Mouse (Mus musculus) limb, embryonic 11.5 days (tissue): ENCODE data around the gene Katnal1. TPM values are rescaled to one million over a fixed set of nuclear protein-coding genes. Genes with fewer than 3 reads are reported as not detected.

Experiments used
- ATAC-seq: fragments of 200-750 bp; cut with Nextera tagmentation; 2 replicates; pipeline ENCODE4 v1.8.0; 2017; ENCODE audit warnings: low read depth; ENCODE audit not compliant: insufficient number of reproducible peaks, low FRiP score, low TSS enrichment
- DNase-seq: peaks from one replicate; pipeline ENCODE4 v3.0.0-alpha.2; 2015; ENCODE audit warnings: low spot score
- H3K27ac ChIP-seq: fragments of 300-500 bp; sonication (generic); replicated peaks from 2 replicates; pipeline ENCODE4 v1.5.1; 2014; ENCODE audit warnings: low read depth, mild to moderate bottlenecking, low read length
- H3K27me3 ChIP-seq: fragments of 300-500 bp; sonication (generic); 2 replicates; pipeline ENCODE4 v1.6.1; 2014; ENCODE audit warnings: mild to moderate bottlenecking, low read length, mixed read lengths; ENCODE audit not compliant: control insufficient read depth, insufficient read depth
- H3K36me3 ChIP-seq: fragments of 300-500 bp; sonication (generic); 2 replicates; pipeline ENCODE4 v1.6.1; 2014; ENCODE audit warnings: mild to moderate bottlenecking, low read length, moderate library complexity, mixed read lengths; ENCODE audit not compliant: control insufficient read depth, insufficient read depth
- H3K4me1 ChIP-seq: fragments of 300-500 bp; sonication (generic); 2 replicates; pipeline ENCODE4 v1.6.1; 2014; ENCODE audit warnings: low read length, mixed read lengths; ENCODE audit not compliant: control insufficient read depth, insufficient read depth
- H3K4me2 ChIP-seq: fragments of 300-500 bp; sonication (generic); 2 replicates; pipeline ENCODE4 v1.6.1; 2014; ENCODE audit warnings: low read depth, mild to moderate bottlenecking, moderate library complexity; ENCODE audit not compliant: severe bottlenecking
- H3K4me3 ChIP-seq: fragments of 300-500 bp; sonication (generic); 2 replicates; pipeline ENCODE4 v1.5.1; 2014; ENCODE audit warnings: low read depth, low read length
- H3K9ac ChIP-seq: fragments of 300-500 bp; sonication (generic); 2 replicates; pipeline ENCODE4 v1.6.1; 2014; ENCODE audit warnings: mild to moderate bottlenecking, low read length
- H3K9me3 ChIP-seq: fragments of 300-500 bp; sonication (generic); 2 replicates; pipeline ENCODE4 v1.6.1; 2016; ENCODE audit warnings: low read length; ENCODE audit not compliant: control insufficient read depth
- WGBS: fragments of 180-500 bp; shearing (Covaris S2); extraction: QIAGEN DNeasy Blood & Tissue Kit; methylation state at CpG from one replicate; pipeline ENCODE4 v1.1.7; 2014; 5-methylcytosine and 5-hydroxymethylcytosine counted together
- polyA plus RNA-seq: library from polyadenylated mRNA; unstranded; fragments of >200 nt; fragmentation: Nextera tagmentation; extraction: Ambion mirVana; gene quantifications from 2 replicates; pipeline ENCODE4 v1.2.1, GENCODE M21; 2014

The Katnal1 gene
- polyA plus RNA-seq, 1 experiment from 2014 or later, result 24.2 TPM

DNA sequence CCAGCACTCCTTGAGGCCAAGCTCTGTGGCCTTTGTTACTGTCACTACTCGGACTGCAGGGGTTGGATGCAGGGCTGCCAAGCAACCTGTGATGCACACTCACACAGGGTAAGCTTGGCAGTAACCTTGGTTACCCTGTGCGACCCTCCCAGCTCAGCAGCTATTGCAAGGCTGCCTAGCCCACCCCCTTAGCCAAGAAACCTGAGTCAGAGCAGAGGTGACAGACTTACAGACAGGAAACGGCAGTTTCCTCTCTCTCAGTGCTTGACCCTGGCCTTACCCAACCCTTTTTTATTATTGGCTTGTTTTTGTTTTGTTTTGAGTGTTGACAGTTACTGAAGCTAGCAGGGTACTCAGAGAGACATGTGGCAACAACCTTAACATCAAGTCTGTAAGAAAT, 16.9 kb downstream of the Katnal1 start:
- Histone ChIP-seq H3K4me2 (no peak overlapping the region), H3K9ac (no peak overlapping the region), H3K36me3 (peaks cover 12% of the 10 kb centered on the region), H3K4me1 (0 out of 2 replicates have a peak, but pooled peaks cover 3% of the 10 kb centered on the region), H3K27ac (no peak overlapping the region), H3K9me3 (no peaks in the 10 kb centered on the region), H3K4me3 (no peak overlapping the region), H3K27me3 (no peaks in the 10 kb centered on the region)
- whole genome bisulfite sequencing, result 42% methylated on average over 3 of the region's 3 CpGs
- DNase-seq, result no peak
- no peak for ATAC-seq

DNA sequence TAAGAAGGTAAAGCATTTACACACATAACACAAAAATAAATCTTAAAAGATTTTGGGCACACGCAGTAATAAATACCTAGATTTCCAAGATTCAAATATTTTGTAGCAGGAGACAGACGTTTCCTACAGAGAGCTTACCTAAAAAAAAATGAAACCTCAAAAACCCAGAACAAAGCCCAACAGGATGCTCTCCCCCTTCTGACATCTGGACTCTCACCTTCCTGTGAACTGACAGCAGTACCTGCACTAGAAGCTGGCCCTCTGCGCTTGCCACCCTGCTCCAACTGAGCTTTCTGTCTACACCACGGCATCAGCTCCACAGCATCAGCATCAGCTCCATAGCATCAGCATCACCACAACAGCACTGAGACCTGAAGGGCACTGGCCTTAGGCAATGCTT, 19.1 kb downstream of the Katnal1 start:
- no peak overlapping the region for H3K9ac ChIP-seq
- H3K4me1 ChIP-seq, result 0 out of 2 replicates have a peak, but pooled peaks cover 3% of the 10 kb centered on the region
- ATAC-seq (no peak), DNase-seq (no peak)
- no peak overlapping the region for H3K27ac ChIP-seq
- 87% methylated on average over 4 of the region's 4 CpGs for WGBS
- no peak overlapping the region for H3K4me2 ChIP-seq
- peaks cover 9% of the 10 kb centered on the region; the same call in 1 of the 2 replicates for H3K36me3 ChIP-seq
- no peak overlapping the region for H3K4me3 ChIP-seq
- H3K9me3 ChIP-seq, result no peaks in the 10 kb centered on the region
- H3K27me3 ChIP-seq, result no peaks in the 10 kb centered on the region

DNA sequence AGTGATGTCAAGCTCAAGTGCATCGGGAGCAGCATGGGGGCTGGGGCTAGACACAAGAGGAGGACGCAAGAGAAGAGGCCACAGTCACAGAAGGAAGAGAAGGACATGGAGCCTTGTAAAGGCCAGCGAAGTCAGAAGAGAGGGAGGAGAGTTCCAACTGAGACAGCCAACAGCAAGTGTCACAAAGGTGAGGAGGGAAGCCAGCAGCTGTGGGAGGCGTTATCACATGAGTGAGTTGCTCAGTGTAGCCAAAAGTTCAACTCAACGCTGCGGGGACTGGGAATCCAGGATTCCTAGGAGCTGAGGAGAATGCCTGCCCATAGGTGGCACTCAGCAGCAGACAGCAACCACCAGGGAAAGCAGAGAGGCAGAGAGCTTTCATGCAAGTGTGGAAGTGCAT, 19.7 kb downstream of the Katnal1 start:
- Histone ChIP-seq H3K4me1 (0 out of 2 replicates have a peak, but pooled peaks cover 3% of the 10 kb centered on the region), H3K9ac (no peak overlapping the region), H3K27ac (no peak overlapping the region), H3K27me3 (no peaks in the 10 kb centered on the region), H3K4me2 (no peak overlapping the region), H3K4me3 (no peak overlapping the region), H3K9me3 (no peaks in the 10 kb centered on the region), H3K36me3 (peaks cover 9% of the 10 kb centered on the region; the same call in 1 of the 2 replicates)
- ATAC-seq (no peak), DNase-seq (no peak)
- 40% methylated on average over 6 of the region's 6 CpGs for WGBS

DNA sequence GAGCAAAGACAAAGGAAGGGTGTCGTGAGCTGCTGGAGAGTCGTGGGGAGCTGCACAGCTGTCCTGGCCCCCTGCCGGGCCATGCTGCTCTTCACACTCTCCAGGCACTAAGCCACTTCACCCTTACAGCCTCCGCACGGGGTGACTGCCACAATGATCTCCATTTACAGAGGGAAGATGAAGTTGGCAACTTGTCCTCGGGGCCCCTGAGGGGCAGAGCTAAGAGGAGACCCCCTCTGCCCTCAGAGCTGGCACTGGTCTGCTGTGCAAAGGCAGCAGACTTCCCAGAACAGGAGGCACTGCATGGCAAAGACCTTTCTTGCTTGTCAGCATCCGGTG, 20.1 kb downstream of the Katnal1 start:
- H3K4me2 ChIP-seq, result no peak overlapping the region
- H3K36me3 ChIP-seq, result peaks cover 9% of the 10 kb centered on the region; the same call in 1 of the 2 replicates
- no peak overlapping the region for H3K9ac ChIP-seq
- no peaks in the 10 kb centered on the region for H3K27me3 ChIP-seq
- H3K27ac ChIP-seq, result no peak overlapping the region
- DNase-seq, result no peak
- ATAC-seq, result 0 out of 2 replicates have a peak, but pooled peaks have one; percentile 17
- WGBS, result 40% methylated on average over 7 of the region's 7 CpGs
- H3K9me3 ChIP-seq, result no peaks in the 10 kb centered on the region
- no peak overlapping the region for H3K4me3 ChIP-seq
- H3K4me1 ChIP-seq, result 0 out of 2 replicates have a peak, but pooled peaks cover 3% of the 10 kb centered on the region

- no peak overlapping the region for H3K4me2 ChIP-seq
- peaks cover 5% of the 10 kb centered on the region; the same call in 1 of the 2 replicates for H3K36me3 ChIP-seq
- DNase-seq (no peak), ATAC-seq (no peak)
- H3K9ac ChIP-seq, result no peak overlapping the region
- no peaks in the 10 kb centered on the region for H3K27me3 ChIP-seq
- 87% methylated on average over 17 of the region's 17 CpGs for WGBS
- H3K4me1 ChIP-seq, result 0 out of 2 replicates have a peak, but pooled peaks cover 3% of the 10 kb centered on the region
- no peaks in the 10 kb centered on the region for H3K9me3 ChIP-seq
- H3K27ac ChIP-seq, result no peak overlapping the region
- no peak overlapping the region for H3K4me3 ChIP-seq
Observed at GRCm38 (mm10) chr5:148908191-148909056, 20.7 kb downstream of the Katnal1 start.

DNA sequence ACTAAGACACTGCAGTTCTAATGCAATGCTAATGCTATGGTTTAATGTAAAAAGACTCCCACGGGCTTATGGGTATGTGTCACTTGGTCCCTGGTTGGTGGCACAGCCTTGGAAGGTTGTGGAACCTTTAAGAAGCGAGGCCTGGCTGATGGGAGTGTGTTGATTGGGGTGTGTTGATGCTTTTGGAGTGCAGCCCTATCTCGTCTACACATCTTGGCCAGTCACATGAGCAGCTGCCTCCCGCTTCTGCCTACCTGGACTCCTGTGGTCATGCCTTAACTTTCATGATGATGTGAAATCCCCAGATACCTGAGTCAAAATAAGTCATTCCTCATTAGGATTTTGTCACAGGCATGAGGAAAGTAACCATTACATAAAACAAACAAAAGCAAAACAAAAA, 22.8 kb downstream of the Katnal1 start:
- WGBS, result 85% methylated on average over 4 of the region's 4 CpGs
- Histone ChIP-seq H3K4me2 (no peak overlapping the region), H3K4me1 (0 out of 2 replicates have a peak, but pooled peaks cover 3% of the 10 kb centered on the region), H3K9me3 (no peaks in the 10 kb centered on the region), H3K27me3 (no peaks in the 10 kb centered on the region), H3K9ac (no peak overlapping the region), H3K27ac (no peak overlapping the region), H3K4me3 (no peak overlapping the region), H3K36me3 (0 out of 2 replicates have a peak, but pooled peaks cover 3% of the 10 kb centered on the region)
- ATAC-seq (no peak), DNase-seq (no peak)

DNA sequence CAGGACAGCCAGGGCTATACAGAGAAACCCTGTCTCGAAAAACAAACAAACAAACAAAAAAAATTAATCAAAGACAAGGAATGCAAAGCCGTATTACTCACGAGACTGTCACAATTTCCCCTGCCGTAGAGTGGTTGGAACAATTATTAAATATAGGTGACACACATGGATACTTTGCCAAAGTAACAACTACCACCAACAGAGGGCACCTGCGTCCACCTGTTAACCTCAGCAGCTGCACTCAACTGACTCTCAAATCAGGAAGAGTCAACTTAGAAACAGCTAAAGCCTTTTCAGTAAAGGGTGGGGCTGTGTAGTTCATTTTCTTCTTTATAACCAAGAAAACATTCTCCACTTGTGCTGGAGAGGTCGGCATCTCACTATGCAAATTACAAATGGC, 24.3 kb downstream of the Katnal1 start:
- no peaks in the 10 kb centered on the region for H3K9me3 ChIP-seq
- no peak overlapping the region for H3K27ac ChIP-seq
- no peak overlapping the region for H3K4me3 ChIP-seq
- DNase-seq (peak; percentile 72), ATAC-seq (no peak)
- H3K9ac ChIP-seq, result no peak overlapping the region
- H3K4me2 ChIP-seq, result no peak overlapping the region
- H3K4me1 ChIP-seq, result 0 out of 2 replicates have a peak, but pooled peaks cover 3% of the 10 kb centered on the region
- 78% methylated on average over 6 of the region's 6 CpGs for WGBS
- H3K36me3 ChIP-seq, result 0 out of 2 replicates have a peak, but pooled peaks cover 3% of the 10 kb centered on the region
- H3K27me3 ChIP-seq, result no peaks in the 10 kb centered on the region

- Histone ChIP-seq H3K4me1 (no peaks in the 10 kb centered on the region), H3K27ac (no peak overlapping the region), H3K4me3 (no peak overlapping the region), H3K4me2 (no peak overlapping the region), H3K9ac (no peak overlapping the region), H3K36me3 (no peaks in the 10 kb centered on the region), H3K9me3 (no peaks in the 10 kb centered on the region), H3K27me3 (no peaks in the 10 kb centered on the region)
- 92% methylated on average over 7 of the region's 7 CpGs for WGBS
- no peak for DNase-seq
- ATAC-seq, result no peak
Observed at GRCm38 (mm10) chr5:148899361-148899760, 29.8 kb downstream of the Katnal1 start.
